Mouse (Mus musculus): ENCODE results near the gene Selenon.
A peak's percentile ranks its signal among the peaks of the same experiment; 100 is the strongest.

GRCm38 (mm10) chr4:134587636-134588197, 35.8 kb upstream of the Selenon start:
- TF ChIP-seq CTCF (IDR thresholded peaks at IDR 0.05; ENCODE audit: control insufficient read depth, insufficient read depth, insufficient read length) (no peak), CEBPB (IDR thresholded peaks at IDR 0.05; ENCODE audit: low read depth) (no peak), USF1 (IDR thresholded peaks at IDR 0.05; ENCODE audit: low read depth) (peak; percentile 43), MAX (IDR thresholded peaks at IDR 0.05) (no peak), FOSL1 (IDR thresholded peaks at IDR 0.05; ENCODE audit: insufficient read depth, low read length, poor library complexity, severe bottlenecking) (no peak), MYOD1 (IDR thresholded peaks at IDR 0.05; ENCODE audit: control insufficient read depth, insufficient read length, low read depth) (no peak)

All from C2C12 (cell line).